Mouse (Mus musculus): ENCODE measurements at regions not wholly inside any gene's neighbourhood (a gene's known extent, or its start where the extent isn't known, plus 50 kb on each side); places are given as distances from the start of the nearest gene placed in this dataset.

- TF ChIP-seq TAL1 (IDR thresholded peaks at IDR 0.05; ENCODE audit: low read length) (no peak), GATA1 (IDR thresholded peaks at IDR 0.05; ENCODE audit: low read length) (no peak)
Measured at GRCm38 (mm10) chr17:88361161-88361560, 79.3 kb upstream of the Foxn2 start.
